Mouse (Mus musculus): Measurements from ENCODE around the gene Spns1.

DNA sequence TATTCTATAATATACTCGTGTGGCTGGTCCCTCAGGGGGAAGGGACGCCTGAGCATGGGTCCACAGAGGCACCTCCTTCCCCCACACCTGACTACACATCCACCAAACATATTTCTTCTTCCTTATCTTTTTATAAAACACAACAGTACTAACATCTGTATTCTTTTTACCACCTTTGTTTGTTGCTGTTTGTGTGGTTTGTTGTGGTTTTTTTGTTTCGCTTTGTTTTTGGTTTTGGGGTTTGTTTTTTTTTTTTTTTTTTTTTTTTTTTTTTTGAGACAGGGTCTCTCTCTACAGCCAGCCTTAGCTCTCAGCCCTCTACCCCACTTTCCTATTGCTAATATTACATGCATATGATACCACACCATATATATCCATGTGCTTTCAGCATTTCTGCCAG is 31.3 kb downstream of the Spns1 start:
- no peak for TF ChIP-seq USF1 (IDR thresholded peaks at IDR 0.05; ENCODE audit: low read depth, low read length)
- no peak for TF ChIP-seq MAFK (IDR thresholded peaks at IDR 0.05; ENCODE audit: insufficient replicate concordance, low read length)
- TF ChIP-seq EP300 (IDR thresholded peaks at IDR 0.05; ENCODE audit: low read length) = no peak
- no peak for TF ChIP-seq CTCF (conservative IDR thresholded peaks at IDR 0.05 in 1 of 2, IDR thresholded peaks at IDR 0.05 in 1 of 2; ENCODE audit: low read depth in 2 of 2, low read length in 2 of 2)
- TF ChIP-seq JUN (IDR thresholded peaks at IDR 0.05; ENCODE audit: insufficient read depth, low read depth, low read length) = no peak
- no peak for TF ChIP-seq RAD21 (IDR thresholded peaks at IDR 0.05; ENCODE audit: low read depth, low read length)
- no peak for TF ChIP-seq ZKSCAN1 (IDR thresholded peaks at IDR 0.05; ENCODE audit: borderline replicate concordance, low read depth, low read length)
- no peak for TF ChIP-seq MAX (IDR thresholded peaks at IDR 0.05; ENCODE audit: low read length)
